Mouse (Mus musculus) bone marrow, adult 2 months (tissue): ENCODE measurements around the gene Irx3.

Experiments used
- CTCF ChIP-seq: fragments of 200-500 bp; IDR thresholded peaks from 2 replicates; pipeline ENCODE4 v1.5.1; 2011; ENCODE audit warnings: low read length, control low read depth; ENCODE audit not compliant: control insufficient read depth, insufficient read depth
- POLR2A ChIP-seq: fragments of 200-500 bp; IDR thresholded peaks from 2 replicates; pipeline ENCODE4 v1.6.1; 2011; ENCODE audit warnings: low read depth, mild to moderate bottlenecking, control low read depth, low read length, borderline replicate concordance; ENCODE audit not compliant: control insufficient read depth

DNA sequence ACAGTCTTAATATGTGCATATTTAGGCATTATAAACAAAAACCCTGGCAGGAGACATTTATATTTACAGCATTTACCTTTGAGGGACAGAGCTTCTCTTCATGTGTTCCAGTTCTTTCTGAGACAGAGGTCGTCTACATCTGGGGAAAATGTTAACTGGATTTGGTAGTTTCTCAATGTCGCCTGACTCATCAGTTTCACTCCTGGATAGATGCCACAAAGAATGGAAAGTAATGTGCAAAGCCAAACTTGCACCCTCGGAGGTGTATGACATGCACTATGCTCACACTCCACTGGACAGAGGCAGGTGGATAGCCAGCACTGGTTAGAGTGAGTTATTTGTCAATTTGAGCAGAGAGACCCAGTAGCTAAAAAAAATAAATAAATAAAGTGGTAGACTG is 21.2 kb downstream of the Irx3 start:
- TF ChIP-seq POLR2A: no peak
- TF ChIP-seq CTCF: no peak
